Mouse (Mus musculus) liver, embryonic 14.5 days (tissue): ENCODE data around the gene Dsp.

ENCODE experiments used
- CTCF ChIP-seq: IDR thresholded peaks from 2 replicates; pipeline ENCODE4 v1.5.1; 2016; ENCODE audit warnings: antibody characterized with exemption, low read depth, control low read depth
- EP300 ChIP-seq: IDR thresholded peaks from 2 replicates; pipeline ENCODE4 v1.6.1; 2016; ENCODE audit warnings: antibody characterized with exemption, low read depth

- TF ChIP-seq CTCF (no peak), EP300 (no peak)
Measured at GRCm38 (mm10) chr13:38151069-38151588, at the start of gene Dsp.
